Mouse (Mus musculus) mesoderm, embryonic 11.5 days (tissue): ENCODE measurements around the gene Pakap.

Source experiments
- DNase-seq: peaks from one replicate; pipeline ENCODE4 v3.0.0-alpha.2; 2012; ENCODE audit warnings: low read depth, low spot score

Gene Pakap

DNA sequence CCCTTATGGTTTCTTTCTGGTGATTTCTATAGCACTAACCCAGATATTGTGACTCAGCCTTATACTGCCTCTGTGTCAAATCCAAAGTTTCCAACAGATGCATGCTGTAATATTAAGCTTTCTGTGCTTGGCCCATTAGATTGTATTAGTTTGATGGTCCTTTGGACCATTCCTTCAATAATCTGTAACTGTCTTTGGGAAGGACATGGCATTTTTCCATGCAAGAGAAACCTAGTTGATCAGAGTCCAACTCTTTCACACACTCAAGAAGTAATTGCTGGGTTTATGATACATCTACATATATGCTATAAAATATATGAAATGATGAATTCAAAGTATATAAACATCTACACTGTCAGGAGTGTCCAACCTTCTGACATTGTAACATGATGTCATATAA, 147.9 kb downstream of the Pakap start:
- DNase-seq = no peak

- DNase-seq = no peak
Measured at GRCm38 (mm10) chr4:57716735-57717134, 148.8 kb downstream of the Pakap start.

DNA sequence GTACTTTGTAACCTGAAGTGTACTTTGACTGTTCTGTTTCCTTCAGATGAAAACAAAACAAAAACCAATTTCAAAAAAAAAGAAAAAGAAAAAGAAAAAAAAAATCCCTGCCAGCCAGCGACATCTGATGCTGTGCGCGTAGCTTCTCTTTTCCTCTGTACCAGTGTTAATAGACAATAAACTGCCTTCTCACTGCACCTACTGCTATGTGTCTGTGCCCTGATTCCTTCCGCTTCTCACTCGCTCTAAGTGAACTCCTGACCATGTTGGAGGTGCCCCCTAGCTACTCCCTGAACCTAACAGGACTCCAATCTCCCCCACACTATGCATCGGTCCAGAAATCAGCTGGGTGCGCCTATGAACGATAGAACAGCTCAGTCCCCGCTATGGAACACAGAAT, 149.4 kb downstream of the Pakap start, which contains the start of gene Akap2:
Akap2 (plus strand) TSS at position 304 of the 400 bp plus-strand sequence.
- DNase-seq = no peak

GRCm38 (mm10) chr4:57719370-57719769, 151.4 kb downstream of the Pakap start:
- DNase-seq = no peak

- DNase-seq = peak; percentile 75
Measured at GRCm38 (mm10) chr4:57720869-57721361, 152.9 kb downstream of the Pakap start.

GRCm38 (mm10) chr4:57722296-57722695, 154.3 kb downstream of the Pakap start:
- DNase-seq = no peak

DNA sequence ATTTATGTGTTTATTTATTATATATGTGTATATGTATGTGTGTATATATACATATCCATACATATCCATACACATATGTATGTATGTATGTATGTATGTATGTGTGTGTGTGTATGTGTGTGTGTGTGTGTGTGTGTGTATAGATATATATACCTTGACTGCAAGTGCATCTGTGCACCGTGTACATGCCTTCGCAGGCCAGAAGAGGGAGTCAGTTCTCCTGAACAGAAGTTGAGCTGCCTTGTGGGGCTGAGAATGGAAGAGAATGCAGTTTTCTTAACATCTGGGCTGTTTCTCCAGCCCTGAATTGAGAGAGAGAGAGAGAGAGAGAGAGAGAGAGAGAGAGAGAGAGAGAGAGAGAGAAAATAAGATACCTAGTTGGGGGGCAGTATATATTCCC, 155.7 kb downstream of the Pakap start:
- no peak for DNase-seq

GRCm38 (mm10) chr4:57725569-57725968, 157.6 kb downstream of the Pakap start:
- DNase-seq = no peak

DNA sequence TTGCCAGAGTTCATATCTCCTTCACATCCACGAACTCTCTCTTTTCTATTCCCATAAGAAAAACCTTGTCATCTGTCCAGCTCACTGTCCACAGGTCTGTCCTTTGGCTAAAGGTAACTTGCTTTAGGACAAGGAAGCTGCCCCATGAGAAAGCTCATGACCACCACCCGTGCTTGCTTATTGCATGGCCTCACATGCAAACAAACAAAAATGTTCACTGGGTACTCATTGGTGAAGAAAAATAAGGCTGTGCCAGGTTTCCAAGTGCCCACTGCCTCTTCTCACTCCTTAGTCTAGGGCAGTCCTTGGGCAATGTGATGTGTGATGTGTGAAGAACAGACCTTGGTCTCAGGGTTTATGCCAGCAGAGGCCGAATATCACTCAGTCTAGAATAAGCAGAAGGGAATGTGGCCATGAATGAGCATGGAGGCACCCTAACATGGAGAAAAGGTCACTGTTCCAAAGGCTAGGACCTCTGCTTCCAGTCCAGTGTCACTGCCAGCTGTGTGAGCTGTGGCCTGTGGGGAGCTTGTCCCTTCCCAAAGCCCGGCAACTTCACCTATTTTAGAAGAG, 160.7 kb downstream of the Pakap start:
- no peak for DNase-seq

DNA sequence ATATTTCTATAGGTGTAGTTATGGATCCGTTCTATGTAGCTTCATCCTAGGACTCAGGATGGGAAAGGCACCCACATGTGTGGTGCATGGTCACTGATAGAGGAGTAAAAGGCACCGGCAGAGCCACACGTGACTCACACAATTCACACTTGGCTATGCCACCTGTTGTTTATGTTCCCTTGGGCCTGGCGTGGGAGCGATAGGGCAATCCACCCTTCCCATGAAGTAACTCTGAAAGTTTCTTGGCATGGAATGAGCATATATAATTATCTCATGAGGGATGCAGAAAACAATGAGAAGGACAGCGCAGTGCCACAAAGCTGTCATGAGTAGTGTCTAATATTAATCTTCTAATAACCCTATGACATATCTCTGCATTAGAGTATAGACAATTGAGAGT, 162.1 kb downstream of the Pakap start:
- DNase-seq = no peak

DNA sequence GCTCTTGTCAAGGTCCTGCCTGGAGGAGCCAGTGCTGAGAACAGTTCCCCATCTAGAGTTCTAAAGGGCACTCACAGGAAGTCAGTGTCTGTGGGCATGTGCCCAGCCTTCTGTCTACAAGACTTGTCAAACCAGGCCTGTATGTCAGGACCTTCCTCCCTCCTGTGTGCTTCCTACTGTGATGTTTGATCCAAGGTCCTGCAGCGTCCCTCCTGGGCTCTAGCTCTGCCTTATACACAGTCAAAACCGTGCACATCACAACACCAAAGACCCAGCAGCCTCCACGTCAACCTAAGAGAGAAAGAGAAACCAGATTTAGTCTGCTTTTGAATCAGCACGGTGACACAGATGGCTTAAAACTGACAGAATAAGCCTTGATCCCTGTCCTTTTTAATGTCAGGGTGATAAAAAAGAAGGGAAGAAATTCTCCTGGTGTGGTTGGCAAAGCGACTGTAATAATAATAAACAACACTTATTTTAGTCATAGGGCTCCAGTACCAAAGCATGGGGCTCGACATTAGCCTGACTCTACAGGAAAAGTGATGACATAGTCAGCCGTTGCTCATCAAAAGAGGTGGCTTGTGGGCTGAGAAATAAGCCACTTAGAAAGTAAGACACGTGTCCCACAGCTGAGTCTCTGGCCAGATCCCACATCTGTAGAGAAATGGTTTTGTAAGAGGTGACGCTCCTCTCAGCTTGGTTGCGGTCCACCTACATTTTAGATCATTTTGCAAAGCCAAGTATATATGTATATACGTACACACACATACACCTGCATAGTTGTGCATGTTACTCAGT, 163.0 kb downstream of the Pakap start:
- no peak for DNase-seq

GRCm38 (mm10) chr4:57732351-57732750, 164.4 kb downstream of the Pakap start:
- DNase-seq = no peak

GRCm38 (mm10) chr4:57733445-57733844, 165.5 kb downstream of the Pakap start:
- no peak for DNase-seq

DNA sequence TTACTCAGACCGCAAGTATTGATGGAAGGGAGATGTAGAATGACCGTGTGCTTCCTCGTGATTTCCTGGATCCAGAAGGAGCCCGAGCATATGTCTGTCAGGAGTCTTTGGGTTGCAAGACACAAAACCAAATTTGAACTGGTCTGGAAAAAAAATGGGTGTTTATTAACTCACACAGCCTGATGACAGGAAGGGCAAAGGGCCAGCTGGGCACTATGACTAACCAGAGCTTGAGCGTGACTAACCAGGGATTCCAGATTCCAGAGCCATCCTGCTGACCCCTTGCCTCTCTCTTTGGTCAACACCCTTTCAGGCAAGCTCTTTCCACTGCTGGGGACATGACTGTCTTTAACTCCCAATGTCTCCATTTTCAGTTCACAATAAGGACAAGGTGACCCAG, 167.4 kb downstream of the Pakap start:
- no peak for DNase-seq

- DNase-seq = peak; percentile 40
Measured at GRCm38 (mm10) chr4:57738856-57739552, 171.0 kb downstream of the Pakap start.

DNA sequence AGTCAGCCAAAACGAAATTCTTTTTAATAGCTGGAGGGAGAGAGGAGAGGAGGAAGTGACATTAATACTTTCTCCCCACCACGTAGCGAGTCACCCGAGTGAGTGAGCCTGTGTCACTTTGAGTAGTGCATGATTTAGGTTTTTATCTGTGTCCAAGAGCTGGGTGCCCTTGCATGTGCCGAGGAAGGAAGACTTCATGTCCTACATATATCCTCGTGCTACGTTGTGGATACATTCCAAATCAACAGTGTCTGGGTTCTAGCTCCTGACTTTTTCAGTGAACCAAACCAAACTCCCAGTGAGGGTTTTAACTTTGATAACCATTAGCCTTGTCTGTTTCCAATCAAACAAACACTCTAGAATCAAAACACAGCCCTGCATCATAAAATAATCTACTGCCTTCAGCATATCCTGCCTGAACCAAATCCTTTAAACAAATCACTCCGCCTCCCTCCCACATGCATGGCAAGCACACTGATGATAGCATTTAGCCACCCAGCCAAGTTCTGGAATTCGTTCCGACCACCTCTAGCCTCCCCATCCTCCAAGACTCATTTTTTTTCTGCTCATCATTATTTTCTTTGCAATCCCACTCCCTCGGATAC, 175.4 kb downstream of the Pakap start:
- DNase-seq = no peak

DNA sequence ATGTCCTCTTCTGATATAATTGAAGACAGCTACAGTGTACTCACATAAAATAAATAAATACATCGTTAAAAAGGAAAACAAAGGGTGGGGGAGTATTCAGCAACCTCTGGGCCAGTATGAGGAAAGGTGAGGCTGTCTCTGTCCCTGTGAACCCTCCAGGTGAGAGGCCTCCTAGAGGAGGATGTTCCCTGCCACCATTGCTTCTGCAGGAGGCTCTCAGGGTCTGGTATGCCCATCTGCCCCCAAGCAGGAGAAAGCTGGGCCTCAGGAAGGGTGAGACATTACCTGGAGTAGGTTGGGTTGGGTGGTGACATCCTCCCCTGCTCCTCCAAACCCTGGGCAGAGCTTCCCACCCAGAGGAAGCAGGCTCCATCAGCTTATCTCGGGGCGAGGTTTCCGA, 182.7 kb downstream of the Pakap start:
- no peak for DNase-seq

DNA sequence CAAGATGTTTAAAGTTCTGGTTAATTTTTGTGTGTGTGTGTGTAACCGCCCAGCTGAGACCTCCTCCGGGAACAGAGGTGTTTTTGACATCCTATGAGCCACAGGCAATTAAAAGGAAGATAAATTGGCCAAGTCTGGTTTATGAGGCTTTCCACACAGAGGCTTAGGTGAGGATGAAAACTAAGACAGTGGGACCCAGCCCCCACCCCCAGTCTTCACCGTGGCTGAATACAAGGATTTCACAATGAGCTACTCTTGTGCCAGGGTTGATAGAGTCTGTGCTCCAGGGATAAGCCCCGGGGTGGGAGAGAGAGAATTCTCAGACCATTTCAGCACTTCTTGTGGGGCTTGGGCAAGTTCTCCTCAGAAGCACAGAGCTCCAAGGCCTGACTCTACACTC, 183.1 kb downstream of the Pakap start:
- no peak for DNase-seq

DNA sequence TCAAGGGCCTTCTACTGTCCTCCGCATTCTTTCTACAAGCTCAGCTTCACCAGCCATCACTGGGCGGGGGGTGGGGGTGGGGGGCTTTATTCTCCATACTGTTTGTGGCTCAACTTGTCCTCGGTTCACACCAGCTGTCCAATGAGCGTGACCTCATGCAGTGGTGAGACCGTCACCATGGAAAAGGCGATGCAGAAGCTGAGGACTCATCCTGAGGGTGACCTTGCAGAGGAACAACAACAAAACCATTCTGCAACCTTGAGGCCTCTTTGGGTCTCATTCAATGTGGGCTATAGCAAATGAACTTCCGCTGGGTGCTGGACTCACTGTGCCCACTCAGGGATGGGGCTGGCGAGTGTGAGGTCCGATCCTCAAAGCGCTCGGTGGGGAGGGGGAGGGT, 183.6 kb downstream of the Pakap start:
- no peak for DNase-seq

DNA sequence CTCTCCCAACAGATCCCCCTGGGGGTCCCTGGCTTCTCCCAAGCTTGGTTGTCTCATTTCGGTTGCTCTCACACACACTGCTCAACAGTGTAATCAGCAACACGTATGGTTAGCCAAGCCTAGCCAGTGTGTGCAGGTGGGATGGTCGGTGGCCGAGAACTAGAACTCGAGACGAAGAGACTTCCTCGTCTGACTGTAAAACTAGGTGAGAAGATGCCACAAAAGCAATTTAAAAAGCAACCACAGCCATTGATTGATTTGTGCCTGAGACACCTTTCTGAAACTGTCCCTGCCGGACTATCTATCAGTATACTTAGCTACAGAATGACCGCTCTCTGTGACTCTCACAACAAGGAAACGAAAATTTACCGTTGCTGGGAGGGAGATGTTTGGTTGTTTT, 187.1 kb downstream of the Pakap start:
- DNase-seq = no peak

DNA sequence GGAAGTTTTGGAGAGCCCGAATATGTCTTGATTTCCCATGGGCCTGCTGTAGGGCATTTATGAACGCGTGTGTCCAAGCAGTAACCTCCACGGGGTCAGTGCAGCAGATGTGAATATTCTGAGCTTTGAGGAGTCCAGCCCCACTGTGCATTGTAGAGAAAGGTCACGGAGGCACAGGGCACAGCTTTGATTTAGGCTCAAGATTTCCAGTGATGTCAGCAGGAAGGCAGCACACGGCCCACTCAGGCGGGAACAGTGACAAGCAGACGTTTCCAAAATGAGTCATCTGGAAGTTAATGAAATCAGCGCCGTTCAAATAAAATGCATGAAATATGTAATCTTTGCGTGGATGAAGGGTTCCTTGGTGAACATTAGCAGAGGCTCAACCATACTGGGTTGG, 190.0 kb downstream of the Pakap start:
- no peak for DNase-seq

- no peak for DNase-seq
Measured at GRCm38 (mm10) chr4:57762424-57762823, 194.4 kb downstream of the Pakap start.
